Mouse (Mus musculus): ENCODE measurements around the gene Slc39a2. TPM values are rescaled to one million over a fixed set of nuclear protein-coding genes. Genes with fewer than 3 reads are reported as not detected.
"Not testable (repeated sequence)": the region's sequence is repeated elsewhere in the genome, so short reads cannot be mapped to it uniquely, and the experiment has no call there.

Slc39a2 gene
- total RNA-seq (2014; fragmentation: Nextera tagmentation) (0.29 TPM in 1 of 2 replicates, not detected in the other), total RNA-seq (2017) (0.29 and 0.38 TPM in 2 replicates), polyA plus RNA-seq (2012) (0.02 TPM in 2 replicates)

DNA sequence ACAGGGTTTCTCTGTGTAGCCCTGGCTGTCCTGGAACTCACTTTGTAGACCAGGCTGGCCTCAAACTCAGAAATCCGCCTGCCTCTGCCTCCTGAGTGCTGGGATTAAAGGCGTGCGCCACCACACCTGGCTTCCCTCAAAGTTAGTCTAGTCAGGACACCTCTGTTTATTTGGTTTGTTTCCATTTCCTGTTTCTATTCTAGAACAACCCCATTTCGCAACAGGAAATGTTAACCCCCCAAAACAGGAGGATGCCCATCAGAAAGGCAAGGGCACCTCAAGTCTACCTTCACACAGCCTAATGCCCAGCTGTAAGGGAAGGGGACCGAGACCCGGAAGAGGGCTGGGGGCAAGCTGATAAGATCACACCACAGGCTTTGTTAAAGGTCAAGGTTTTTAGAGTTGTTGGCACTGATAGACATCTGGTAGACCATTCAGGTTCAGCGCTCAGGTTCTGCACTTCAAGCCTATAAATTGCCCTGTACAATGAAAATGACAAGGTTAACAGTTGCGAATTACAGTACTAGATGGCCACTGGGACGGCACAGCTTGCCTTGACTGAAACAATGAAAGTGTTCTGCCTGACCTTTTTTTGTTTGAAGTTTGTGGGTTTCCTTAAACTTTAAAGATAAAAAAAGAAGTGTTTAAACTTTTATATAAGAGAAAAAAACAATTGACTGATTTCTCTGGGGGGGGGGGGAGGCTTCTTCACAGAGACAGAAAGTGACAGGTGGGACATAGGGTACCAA lies at the start of gene Slc39a2:
Gene Slc39a2 (plus strand): TSS at position 699 of the 749 bp plus-strand sequence.
- DNase-seq (ENCODE audit: low spot score), result no peak
- peaks cover 13% of the 10 kb centered on the region for H3K4me1 ChIP-seq (ENCODE audit: insufficient read depth, low read depth, low read length)
- ATAC-seq (ENCODE audit: extremely low read depth, insufficient number of reproducible peaks, low FRiP score, poor library complexity, severe bottlenecking), result no peak
- no peak within 1 kb of the TSS for H3K4me3 ChIP-seq (ENCODE audit: low read depth, low read length)
- peaks cover 9% of the 10 kb centered on the region for H3K27me3 ChIP-seq (ENCODE audit: insufficient read depth, low read length)
- H3K9me3 ChIP-seq (replicated peaks), result no peaks in the 10 kb centered on the region
- peaks cover 51% of the 10 kb centered on the region for H3K36me3 ChIP-seq (replicated peaks)
- TF ChIP-seq CTCF (IDR thresholded peaks at IDR 0.05; ENCODE audit: low read depth, low read length) (no peak), GATA1 (IDR thresholded peaks at IDR 0.05; ENCODE audit: borderline replicate concordance, low read length) (no peak), TAL1 (conservative IDR thresholded peaks at IDR 0.05; ENCODE audit: low read depth, low read length) (no peak), GATA2 (IDR thresholded peaks at IDR 0.05; ENCODE audit: borderline replicate concordance, low read depth, low read length) (no peak), POLR2AphosphoS5 (IDR thresholded peaks at IDR 0.05; ENCODE audit: insufficient replicate concordance, low read depth, low read length) (no peak)

DNA sequence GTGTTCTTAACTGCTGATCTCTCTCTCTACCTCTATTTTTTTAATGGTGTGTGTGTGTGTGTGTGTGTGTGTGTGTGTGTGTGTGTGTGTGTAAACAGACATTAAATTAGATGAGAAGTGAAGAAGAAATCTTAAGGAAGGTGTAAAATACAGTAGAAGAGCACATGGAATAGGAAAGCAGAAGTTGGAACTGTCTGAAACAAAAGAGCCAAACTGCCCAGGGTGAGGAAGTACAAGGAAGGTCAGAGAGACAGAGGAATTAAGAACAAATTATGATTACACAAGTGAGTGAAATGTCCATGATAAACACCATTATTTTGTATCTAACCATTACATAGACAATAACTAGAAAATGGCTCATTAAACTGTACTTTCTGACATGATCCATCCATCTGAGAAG lies 48.8 kb upstream of the Slc39a2 start:
- no peaks in the 10 kb centered on the region for H3K9me3 ChIP-seq (replicated peaks)
- DNase-seq (ENCODE audit: low spot score), result no peak
- no peaks in the 10 kb centered on the region for H3K4me1 ChIP-seq (ENCODE audit: insufficient read depth, low read depth, low read length)
- no peaks in the 10 kb centered on the region for H3K36me3 ChIP-seq (replicated peaks)
- H3K4me3 ChIP-seq (ENCODE audit: low read depth, low read length), result no peak overlapping the region
- no peak for ATAC-seq (ENCODE audit: extremely low read depth, insufficient number of reproducible peaks, low FRiP score, poor library complexity, severe bottlenecking)
- H3K27me3 ChIP-seq (ENCODE audit: insufficient read depth, low read length), result peaks cover 7% of the 10 kb centered on the region; the same call in 1 of the 2 replicates
- TF ChIP-seq TAL1 (conservative IDR thresholded peaks at IDR 0.05; ENCODE audit: low read depth, low read length) (no peak), GATA1 (IDR thresholded peaks at IDR 0.05; ENCODE audit: borderline replicate concordance, low read length) (no peak)

DNA sequence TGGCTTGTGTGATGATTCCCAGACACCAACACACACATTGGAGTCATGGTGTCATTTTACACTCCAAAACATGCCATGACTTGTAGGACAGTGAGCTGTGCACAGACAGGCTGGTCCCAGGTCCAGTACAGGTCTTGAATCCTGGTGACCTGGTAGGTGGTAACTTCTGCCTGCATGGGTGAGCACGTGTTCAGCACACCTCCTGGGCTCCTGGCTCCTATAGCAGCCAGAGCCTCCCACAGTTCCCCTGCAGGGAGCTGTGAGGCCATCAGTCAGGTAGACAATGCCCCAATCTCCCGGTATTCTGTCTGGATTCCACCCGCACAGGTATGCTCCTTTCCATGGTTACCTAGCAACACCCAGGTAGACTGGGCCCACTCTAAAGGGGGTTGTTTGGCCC lies 46.1 kb upstream of the Slc39a2 start:
- Histone ChIP-seq H3K27me3 (ENCODE audit: insufficient read depth, low read length) (peaks cover 7% of the 10 kb centered on the region; the same call in 1 of the 2 replicates), H3K4me3 (ENCODE audit: low read depth, low read length) (no peak overlapping the region), H3K9me3 (replicated peaks) (no peaks in the 10 kb centered on the region), H3K36me3 (replicated peaks) (no peaks in the 10 kb centered on the region), H3K4me1 (ENCODE audit: insufficient read depth, low read depth, low read length) (no peaks in the 10 kb centered on the region)
- TF ChIP-seq TAL1 (conservative IDR thresholded peaks at IDR 0.05; ENCODE audit: low read depth, low read length) (no peak), CTCF (IDR thresholded peaks at IDR 0.05; ENCODE audit: low read depth, low read length) (no peak), POLR2AphosphoS5 (IDR thresholded peaks at IDR 0.05; ENCODE audit: insufficient replicate concordance, low read depth, low read length) (no peak), GATA1 (IDR thresholded peaks at IDR 0.05; ENCODE audit: borderline replicate concordance, low read length) (no peak), GATA2 (IDR thresholded peaks at IDR 0.05; ENCODE audit: borderline replicate concordance, low read depth, low read length) (no peak)
- DNase-seq (ENCODE audit: low spot score) (no peak), ATAC-seq (ENCODE audit: extremely low read depth, insufficient number of reproducible peaks, low FRiP score, poor library complexity, severe bottlenecking) (no peak)

DNA sequence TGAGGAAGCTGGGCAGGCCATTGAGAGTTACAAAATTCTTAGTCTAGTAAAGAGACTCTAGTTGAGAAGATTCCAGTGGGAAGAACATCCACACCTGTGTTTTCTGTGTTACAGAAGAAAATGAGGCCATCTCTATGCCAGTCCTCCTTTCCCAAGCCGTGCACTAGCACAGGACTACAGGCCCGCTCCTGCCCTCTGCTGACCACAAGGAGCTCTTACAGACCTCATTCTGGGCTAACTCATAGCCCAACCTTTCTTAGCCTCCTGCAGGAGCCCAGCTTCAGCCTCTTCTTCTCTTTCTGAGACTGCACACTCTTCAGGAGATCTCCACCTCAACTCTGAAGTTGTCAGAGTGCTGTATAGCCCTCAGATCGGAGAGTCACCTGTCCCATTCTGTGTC lies 41.7 kb upstream of the Slc39a2 start:
- H3K4me1 ChIP-seq (ENCODE audit: insufficient read depth, low read depth, low read length); H3K36me3 ChIP-seq (replicated peaks); H3K4me3 ChIP-seq (ENCODE audit: low read depth, low read length); ATAC-seq (ENCODE audit: extremely low read depth, insufficient number of reproducible peaks, low FRiP score, poor library complexity, severe bottlenecking); DNase-seq (ENCODE audit: low spot score); H3K9me3 ChIP-seq (replicated peaks): not testable (repeated sequence)
- peaks cover 10% of the 10 kb centered on the region; the same call in 1 of the 2 replicates for H3K27me3 ChIP-seq (ENCODE audit: insufficient read depth, low read length)

DNA sequence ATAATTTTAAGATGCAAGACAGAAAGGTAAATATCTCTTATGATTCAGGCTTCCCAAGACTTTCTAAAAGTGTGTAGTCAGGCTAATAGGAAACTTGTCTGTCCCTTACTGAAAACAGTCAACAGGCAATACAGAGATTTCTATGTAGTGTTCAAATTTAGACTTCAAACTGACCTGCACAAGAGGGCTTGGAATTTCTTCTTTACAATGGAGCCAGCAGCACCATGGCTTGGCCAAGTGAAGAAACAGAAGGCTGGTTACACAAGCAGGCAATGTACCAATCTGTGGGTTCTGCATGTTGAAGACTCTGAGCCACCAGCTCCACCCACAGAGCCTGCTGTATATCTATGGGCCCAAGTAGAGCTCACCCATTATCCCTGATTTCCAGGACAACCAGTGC lies 39.3 kb upstream of the Slc39a2 start, which contains the start of gene Ear6:
Gene Ear6 (plus strand): TSS at position 301 of the 400 bp plus-strand sequence.
- Histone ChIP-seq H3K4me3 (ENCODE audit: low read depth, low read length) (no peak within 1 kb of the TSS), H3K36me3 (replicated peaks) (no peaks in the 10 kb centered on the region)

DNA sequence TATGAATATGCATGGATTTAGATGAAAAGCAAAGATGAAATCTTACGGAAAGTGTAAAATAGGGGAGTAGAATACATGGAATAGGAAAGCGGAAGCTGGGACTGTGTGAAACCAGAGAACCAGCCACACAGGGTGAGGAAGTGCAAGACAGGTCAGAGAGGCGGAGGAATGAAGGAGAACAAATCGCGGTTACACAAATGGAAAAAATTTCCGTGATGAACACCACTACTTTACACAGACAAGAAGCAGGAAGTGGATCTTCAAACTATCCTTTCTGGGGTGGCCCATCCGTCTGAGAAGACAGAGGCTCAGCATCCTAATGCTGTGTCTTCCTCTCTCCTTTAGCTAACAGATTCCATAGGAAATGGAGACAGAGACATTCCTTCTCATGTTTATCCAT lies 37.4 kb upstream of the Slc39a2 start:
- not testable (repeated sequence) for H3K36me3 ChIP-seq (replicated peaks); H3K4me3 ChIP-seq (ENCODE audit: low read depth, low read length); DNase-seq (ENCODE audit: low spot score); H3K9me3 ChIP-seq (replicated peaks); H3K4me1 ChIP-seq (ENCODE audit: insufficient read depth, low read depth, low read length); ATAC-seq (ENCODE audit: extremely low read depth, insufficient number of reproducible peaks, low FRiP score, poor library complexity, severe bottlenecking)
- H3K27me3 ChIP-seq (ENCODE audit: insufficient read depth, low read length), result peaks cover 13% of the 10 kb centered on the region; the same call in 1 of the 2 replicates

More for the DNA sequence above, 39.3 kb upstream of the Slc39a2 start, which contains the start of gene Ear6:
- no peaks in the 10 kb centered on the region for H3K9me3 ChIP-seq (replicated peaks)
- H3K4me1 ChIP-seq (ENCODE audit: insufficient read depth, low read depth, low read length), result no peaks in the 10 kb centered on the region
- TF ChIP-seq TAL1 (conservative IDR thresholded peaks at IDR 0.05; ENCODE audit: low read depth, low read length) (no peak), GATA2 (IDR thresholded peaks at IDR 0.05; ENCODE audit: borderline replicate concordance, low read depth, low read length) (no peak), CTCF (IDR thresholded peaks at IDR 0.05; ENCODE audit: low read depth, low read length) (no peak), POLR2AphosphoS5 (IDR thresholded peaks at IDR 0.05; ENCODE audit: insufficient replicate concordance, low read depth, low read length) (no peak), GATA1 (IDR thresholded peaks at IDR 0.05; ENCODE audit: borderline replicate concordance, low read length) (no peak)
- ATAC-seq (ENCODE audit: extremely low read depth, insufficient number of reproducible peaks, low FRiP score, poor library complexity, severe bottlenecking) (no peak), DNase-seq (ENCODE audit: low spot score) (no peak)
- H3K27me3 ChIP-seq (ENCODE audit: insufficient read depth, low read length), result peaks cover 8% of the 10 kb centered on the region; the same call in 1 of the 2 replicates

DNA sequence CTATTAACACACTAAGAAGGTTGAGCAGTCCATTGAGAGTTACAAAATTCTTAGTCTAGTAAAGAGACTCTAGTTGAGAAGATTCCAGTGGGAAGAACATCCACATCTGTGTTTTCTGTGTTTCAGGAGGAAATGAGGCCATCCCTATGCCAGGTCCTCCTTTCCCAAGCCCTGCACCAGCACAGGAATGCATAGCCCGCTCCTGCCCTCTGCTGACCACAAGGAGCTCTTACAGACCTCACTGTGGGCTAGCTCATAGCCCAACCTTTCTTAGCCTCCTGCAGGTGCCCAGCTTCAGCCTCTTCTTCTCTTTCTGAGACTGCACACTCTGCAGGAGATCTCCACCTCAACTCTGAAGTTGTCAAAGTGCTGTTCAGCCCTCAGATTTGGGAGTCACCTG lies 29.1 kb upstream of the Slc39a2 start:
- not testable (repeated sequence) for DNase-seq (ENCODE audit: low spot score); H3K4me1 ChIP-seq (ENCODE audit: insufficient read depth, low read depth, low read length); H3K4me3 ChIP-seq (ENCODE audit: low read depth, low read length); H3K36me3 ChIP-seq (replicated peaks); ATAC-seq (ENCODE audit: extremely low read depth, insufficient number of reproducible peaks, low FRiP score, poor library complexity, severe bottlenecking); H3K27me3 ChIP-seq (ENCODE audit: insufficient read depth, low read length); H3K9me3 ChIP-seq (replicated peaks)

All from G1E (cell line).